Mouse (Mus musculus) spleen, embryonic (tissue): ENCODE measurements around the gene Lrtm2.

Source experiments
- CTCF ChIA-PET: fragments of 350-600 bp; sonication (Branson Sonifier 250); formaldehyde crosslinking; loops from one replicate; lab custom pipeline; 2022; lab: Charles Lee

The Lrtm2 gene

DNA sequence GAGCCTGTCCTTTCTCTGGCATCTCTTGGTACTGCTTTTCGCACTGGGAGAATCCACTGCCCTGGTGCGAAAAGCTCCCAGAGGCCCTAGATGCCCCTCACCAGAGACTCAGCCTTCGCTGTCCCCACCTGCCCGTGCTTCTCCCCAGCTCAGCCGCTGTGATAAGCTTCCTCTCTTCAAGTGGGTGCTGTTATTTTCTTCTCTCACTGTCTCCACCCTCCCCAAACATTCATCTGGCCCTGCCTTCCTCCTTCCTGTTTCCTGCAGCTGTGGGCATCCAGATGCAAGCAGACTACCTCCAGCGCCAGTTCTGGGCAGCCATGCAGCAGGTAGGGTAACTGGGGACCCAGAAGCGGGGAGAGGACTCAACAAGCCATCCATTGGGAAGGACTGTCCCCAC, 5.6 kb upstream of the Lrtm2 start:
- CTCF ChIA-PET, result interaction anchor here (1.3 kb wide), 1 partner anchor 116 kb away, joined by 3 read pairs; no protein-coding TSS in a partner anchor

- CTCF ChIA-PET, result no interaction called here
Measured at GRCm38 (mm10) chr6:119333831-119334230, 3.3 kb upstream of the Lrtm2 start.

GRCm38 (mm10) chr6:119333202-119333601, 2.6 kb upstream of the Lrtm2 start:
- CTCF ChIA-PET, result no interaction called here

DNA sequence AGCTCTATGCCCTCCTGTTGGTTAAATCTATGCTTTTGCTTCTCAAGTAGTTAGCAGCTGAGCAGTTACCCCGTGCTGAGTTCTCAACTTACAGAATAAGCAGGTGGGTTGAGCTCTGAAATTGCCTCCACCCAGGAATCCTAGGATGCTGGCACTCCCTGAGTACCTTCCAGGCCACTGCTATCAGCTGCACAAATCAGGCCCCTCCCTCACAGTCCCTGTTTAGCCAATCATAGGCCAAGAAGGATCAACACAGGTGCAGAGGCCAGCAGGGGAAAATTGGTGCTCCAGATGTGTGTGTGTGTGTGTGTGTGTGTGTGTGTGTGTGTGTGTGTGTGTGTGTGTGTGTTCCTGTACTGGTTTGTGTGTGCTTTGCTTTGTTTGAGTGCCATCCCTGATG, 1.5 kb upstream of the Lrtm2 start:
- CTCF ChIA-PET, result no interaction called here

DNA sequence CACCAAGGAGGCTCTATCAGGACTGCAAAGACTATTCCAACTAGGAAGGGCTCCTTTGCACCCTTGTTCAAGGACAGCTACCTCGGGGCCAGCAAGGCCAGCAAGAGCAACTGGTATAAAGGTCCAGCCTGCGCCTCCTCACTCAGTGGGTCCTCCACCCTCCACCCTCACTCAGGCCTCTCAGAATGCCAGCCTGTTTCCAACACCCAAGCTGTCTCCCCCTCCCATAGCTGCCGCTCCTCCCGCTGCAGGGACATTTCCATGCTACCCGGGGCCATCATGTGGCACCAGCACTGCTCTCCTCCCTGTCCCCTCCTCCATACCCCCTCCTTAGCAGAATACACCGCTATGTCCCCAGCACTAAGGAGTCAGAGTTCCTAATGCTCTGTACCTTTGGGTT, 630 bp downstream of the Lrtm2 start:
- CTCF ChIA-PET, result no interaction called here

- CTCF ChIA-PET, result no interaction called here
Measured at GRCm38 (mm10) chr6:119329215-119329714, 1.3 kb downstream of the Lrtm2 start.

DNA sequence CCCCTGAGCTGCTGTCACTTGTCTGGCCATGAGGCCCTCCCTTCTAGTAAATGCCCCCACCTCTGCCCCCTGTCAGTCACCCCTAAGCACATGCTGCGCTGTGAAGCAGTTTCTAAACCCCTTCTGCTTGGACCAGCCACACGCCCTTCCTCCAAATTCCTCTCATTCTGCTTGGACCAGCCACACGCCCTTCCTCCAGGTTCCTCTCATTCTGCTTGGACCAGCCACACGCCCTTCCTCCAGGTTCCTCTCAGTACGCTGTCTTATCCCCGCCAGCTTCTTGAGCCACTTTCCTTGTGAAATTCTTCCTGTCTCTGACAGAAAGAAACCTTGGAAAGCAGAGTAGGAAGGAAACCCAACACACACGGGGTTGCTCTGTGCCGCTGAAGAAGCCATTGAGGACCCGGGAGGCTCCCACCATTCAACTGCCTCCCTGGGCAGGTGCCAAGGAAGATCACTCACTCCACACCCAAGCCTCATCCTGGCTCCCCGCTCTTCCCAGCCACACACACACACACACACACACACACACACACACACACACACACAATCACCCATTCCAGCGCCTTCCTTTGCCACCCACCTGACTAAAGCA, 1.9 kb downstream of the Lrtm2 start:
- CTCF ChIA-PET, result no interaction called here

DNA sequence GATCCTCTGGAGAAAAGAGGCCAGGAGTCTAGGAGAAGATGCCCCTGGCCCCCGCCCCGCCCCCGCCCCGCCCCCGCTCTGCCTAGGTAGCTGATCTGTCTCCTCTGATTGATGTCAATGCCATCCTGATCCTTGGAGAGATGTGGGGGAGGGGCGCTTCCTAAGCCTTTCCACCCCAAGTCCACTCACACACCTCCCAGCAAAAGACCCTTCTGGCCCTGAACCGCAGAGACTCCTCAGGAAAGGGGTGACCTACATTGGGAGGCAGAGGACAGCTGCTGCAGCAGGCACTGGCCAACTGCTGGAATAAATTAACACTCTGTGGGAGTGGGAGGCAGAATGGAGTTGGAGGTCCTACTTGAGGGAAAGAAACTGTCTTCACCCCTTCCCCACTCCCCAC, 4.0 kb downstream of the Lrtm2 start:
- CTCF ChIA-PET, result no interaction called here

DNA sequence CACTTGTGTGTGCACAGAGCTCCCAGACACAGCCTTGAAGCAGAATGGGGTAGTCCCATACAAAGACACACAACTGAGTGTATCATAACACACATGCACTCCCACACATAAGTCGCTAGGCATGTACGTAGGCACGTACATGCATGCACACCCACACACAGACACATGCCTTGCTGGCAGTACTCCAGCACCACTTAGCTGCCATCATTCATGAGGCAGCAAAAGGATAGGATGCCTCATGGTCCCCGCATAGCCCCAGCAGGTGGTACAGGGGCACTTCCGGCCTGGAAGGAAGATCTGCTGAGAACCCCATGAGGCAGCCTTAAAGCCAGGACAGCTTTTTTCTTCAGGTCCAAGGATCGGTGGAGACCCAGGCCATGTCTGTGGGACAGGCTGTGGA, 4.6 kb downstream of the Lrtm2 start:
- CTCF ChIA-PET, result no interaction called here

DNA sequence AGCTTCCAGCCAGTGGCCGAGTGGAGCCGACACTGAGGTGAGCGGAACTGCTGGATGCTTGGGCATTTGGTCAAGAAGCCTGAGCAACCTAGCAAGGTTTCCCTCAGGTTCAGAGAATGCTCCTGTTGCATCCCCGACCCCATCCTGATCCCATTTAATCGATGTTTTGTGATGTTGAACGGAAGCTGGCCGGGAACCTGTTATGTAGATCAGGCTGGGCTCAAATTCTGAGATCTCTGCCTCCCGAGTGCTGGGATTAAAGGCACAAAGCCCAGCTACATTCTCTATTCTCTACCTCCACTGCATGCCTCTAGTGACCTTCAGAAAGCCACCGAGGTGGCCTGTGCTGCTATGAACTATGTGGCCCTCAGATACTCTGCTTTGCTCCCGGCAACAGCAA, 5.8 kb downstream of the Lrtm2 start:
- CTCF ChIA-PET, result no interaction called here

DNA sequence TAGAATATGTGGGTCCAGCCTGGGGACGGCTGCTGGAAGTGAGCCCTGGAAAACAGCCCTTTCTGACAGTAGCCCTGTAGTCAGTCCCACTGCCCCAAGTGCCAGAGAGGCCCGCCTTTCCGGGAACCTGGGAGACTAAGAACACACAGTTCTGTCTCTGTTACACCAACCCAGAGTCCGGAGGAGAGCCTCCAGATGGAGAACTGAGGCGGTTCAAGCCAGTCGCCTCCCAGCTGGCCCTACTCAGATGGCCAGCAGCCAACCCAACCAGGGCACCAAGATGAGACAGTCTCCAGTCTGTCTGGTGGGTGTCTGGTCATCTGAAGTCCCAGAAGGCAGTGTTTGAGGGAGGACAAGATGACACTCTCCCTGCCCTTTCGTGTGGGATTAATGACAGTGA, 8.8 kb downstream of the Lrtm2 start:
- CTCF ChIA-PET, result interaction anchor here (0.6 kb wide), 1 partner anchor 408 kb away, joined by 3 read pairs; no protein-coding TSS in a partner anchor

DNA sequence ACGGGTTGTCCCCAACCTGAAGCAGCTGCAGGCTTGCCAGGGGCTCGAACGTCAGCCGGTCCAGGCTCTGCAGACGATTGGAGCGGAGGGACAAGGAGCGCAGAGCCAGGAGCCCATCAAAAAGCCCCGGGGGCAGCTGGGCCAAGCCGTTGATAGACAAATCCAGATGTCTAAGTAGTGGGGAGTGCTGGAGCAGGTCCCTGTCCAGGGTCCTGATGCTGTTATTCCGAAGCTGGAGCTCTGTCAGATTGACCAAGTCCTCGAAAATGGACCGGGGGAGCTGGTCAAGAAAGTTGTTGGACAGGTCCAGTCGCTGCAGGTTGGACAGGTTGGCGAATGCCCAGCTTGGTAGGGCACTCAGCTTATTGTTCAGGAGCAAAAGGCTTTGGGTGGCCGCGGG, 10.1 kb downstream of the Lrtm2 start:
- CTCF ChIA-PET, result no interaction called here

DNA sequence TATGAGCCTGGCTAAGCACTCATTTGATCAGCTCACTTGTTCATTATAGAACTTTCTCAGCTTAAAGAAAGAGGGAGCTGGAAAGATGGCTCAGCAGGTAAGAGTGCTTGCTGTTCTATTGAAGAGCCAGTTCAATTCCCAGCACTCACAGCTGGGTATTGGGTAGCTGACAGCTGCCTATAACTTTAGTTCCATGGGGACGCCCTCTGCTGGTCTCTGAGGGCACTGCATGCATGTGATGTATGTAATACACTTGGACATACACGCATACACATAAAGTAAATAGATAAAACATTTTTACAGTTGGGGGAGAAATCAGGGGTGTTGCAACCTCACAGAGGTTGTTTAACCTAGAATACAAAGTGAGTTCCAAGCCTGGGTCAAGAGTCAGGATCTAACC, 11.2 kb downstream of the Lrtm2 start:
- CTCF ChIA-PET, result no interaction called here

DNA sequence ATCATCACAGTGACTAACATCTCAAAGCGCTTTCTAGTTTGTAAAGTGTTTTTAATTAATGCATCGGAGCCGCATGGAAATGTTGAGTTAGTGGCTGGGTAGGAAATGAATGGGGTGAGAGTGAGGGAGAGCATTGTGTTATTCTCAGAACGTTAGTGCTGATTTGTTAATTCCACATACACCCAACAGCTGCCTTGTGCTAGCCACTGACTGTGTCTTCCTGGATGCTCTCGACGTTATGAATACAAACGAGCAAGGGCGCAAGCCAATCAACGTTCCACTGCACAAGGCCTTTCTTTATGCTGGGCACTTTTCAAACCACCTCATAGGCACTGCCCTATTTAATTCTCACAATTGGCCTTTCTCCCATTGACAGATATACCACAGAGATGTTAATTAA, 11.8 kb downstream of the Lrtm2 start:
- CTCF ChIA-PET, result no interaction called here

- CTCF ChIA-PET, result no interaction called here
Measured at GRCm38 (mm10) chr6:119314751-119315476, 15.7 kb downstream of the Lrtm2 start.

- CTCF ChIA-PET, result interaction anchor here (0.6 kb wide), 1 partner anchor 163 kb away, joined by 8 read pairs; no protein-coding TSS in a partner anchor
Measured at GRCm38 (mm10) chr6:119313588-119314375, 16.8 kb downstream of the Lrtm2 start.

DNA sequence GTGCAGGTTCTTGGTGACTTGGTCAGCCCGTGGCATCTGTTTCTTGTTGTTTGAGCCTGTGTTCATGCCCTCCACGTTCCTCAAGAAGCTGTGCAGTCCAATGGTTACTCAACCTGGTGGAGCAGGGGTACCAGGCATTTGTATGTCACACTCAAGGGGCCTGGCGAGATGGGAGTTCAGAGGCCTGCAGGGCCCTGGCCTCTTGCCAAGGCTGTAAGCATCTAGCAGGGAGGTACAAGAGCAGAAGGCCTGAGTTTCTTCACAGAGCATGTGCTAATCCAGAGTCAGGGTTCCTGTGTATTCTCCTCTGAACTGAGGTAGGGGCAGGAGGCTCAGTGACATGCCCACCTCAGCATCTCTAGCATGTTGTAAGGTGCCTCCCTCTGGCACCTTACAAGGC, 17.5 kb downstream of the Lrtm2 start:
- CTCF ChIA-PET, result no interaction called here

- CTCF ChIA-PET, result no interaction called here
Measured at GRCm38 (mm10) chr6:119312381-119312780, 18.2 kb downstream of the Lrtm2 start.

- CTCF ChIA-PET, result no interaction called here
Measured at GRCm38 (mm10) chr6:119310176-119310575, 20.4 kb downstream of the Lrtm2 start.

- CTCF ChIA-PET, result no interaction called here
Measured at GRCm38 (mm10) chr6:119307867-119308413, 22.6 kb downstream of the Lrtm2 start.

DNA sequence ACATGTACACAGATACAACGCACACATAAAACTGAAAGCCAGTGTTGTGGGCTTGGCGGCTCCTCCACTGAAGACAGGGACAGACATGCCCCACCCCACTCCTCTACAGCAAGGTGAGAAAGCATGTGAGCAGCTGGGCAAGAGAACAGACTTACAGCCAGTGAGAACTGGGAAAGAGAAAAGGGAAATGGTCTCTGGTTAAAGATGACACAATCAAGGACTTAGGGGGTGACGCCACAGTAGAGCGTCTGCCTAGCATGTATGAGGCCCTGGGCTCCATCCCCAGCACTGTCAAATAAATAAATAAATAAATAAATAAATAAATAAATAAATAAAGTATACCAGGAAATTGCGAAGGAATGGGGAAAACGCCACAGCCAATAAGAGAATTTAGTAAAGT, 27.2 kb downstream of the Lrtm2 start:
- CTCF ChIA-PET, result no interaction called here

GRCm38 (mm10) chr6:119301310-119301709, 29.3 kb downstream of the Lrtm2 start:
- CTCF ChIA-PET, result no interaction called here
